Mouse (Mus musculus) layer of hippocampus, postnatal 10 days (tissue): ENCODE measurements around the gene Fyttd1. TPM values are rescaled to one million over a fixed set of nuclear protein-coding genes. Genes with fewer than 3 reads are reported as not detected.
"Not testable (repeated sequence)": the region's sequence is repeated elsewhere in the genome, so short reads cannot be mapped to it uniquely, and the experiment has no call there.

Experiments used
- DNase-seq, 2 experiments: peaks; one replicate each; pipeline ENCODE4 v3.0.0; 2021; ENCODE audit warnings: low spot score in 2 of 2
- total RNA-seq, 2 experiments: library from RNA; stranded (reverse); gene quantifications; 2 replicates each; pipeline ENCODE4 v1.2.3; 2021

Gene Fyttd1
- total RNA-seq, 2 experiments from 2014 or later = 134 to 147 TPM

GRCm38 (mm10) chr16:32939716-32940115 lies 62.4 kb downstream of the Fyttd1 start:
- DNase-seq = not testable (repeated sequence)

- not testable (repeated sequence) for DNase-seq
Observed at GRCm38 (mm10) chr16:32941226-32941625, 63.9 kb downstream of the Fyttd1 start.

GRCm38 (mm10) chr16:32942694-32943093 lies 65.4 kb downstream of the Fyttd1 start:
- no peak for DNase-seq

- DNase-seq = no peak
Observed at GRCm38 (mm10) chr16:32945379-32945778, 68.1 kb downstream of the Fyttd1 start.

GRCm38 (mm10) chr16:32948016-32948415 lies 70.7 kb downstream of the Fyttd1 start:
- DNase-seq = no peak

GRCm38 (mm10) chr16:32948656-32949055 lies 71.4 kb downstream of the Fyttd1 start:
- DNase-seq = no peak

GRCm38 (mm10) chr16:32949281-32949680 lies 72.0 kb downstream of the Fyttd1 start:
- DNase-seq = no peak

- no peak for DNase-seq
Observed at GRCm38 (mm10) chr16:32951074-32951473, 73.8 kb downstream of the Fyttd1 start.

GRCm38 (mm10) chr16:32953806-32954205 lies 76.5 kb downstream of the Fyttd1 start:
- no peak for DNase-seq

GRCm38 (mm10) chr16:32954304-32954703 lies 77.0 kb downstream of the Fyttd1 start:
- no peak for DNase-seq

GRCm38 (mm10) chr16:32956889-32957288 lies 79.6 kb downstream of the Fyttd1 start:
- no peak for DNase-seq

Other genes with a start within 250 kb of the Fyttd1 start
- 100 to 1,000 TPM; 114 to 128 TPM for gene Tnk2, start 233.6 kb upstream of the Fyttd1 start, total RNA-seq
- gene Muc4, start 141.6 kb upstream of the Fyttd1 start, total RNA-seq = not detected
- not detected for gene Muc20, start 80.1 kb upstream of the Fyttd1 start, total RNA-seq
- not detected for gene Smbd1, start 67.0 kb upstream of the Fyttd1 start, total RNA-seq
- 10 to 100 TPM; 55.0 to 61.3 TPM for gene Rubcn, start 266 bp downstream of the Fyttd1 start, total RNA-seq
- 10 to 100 TPM; 34.3 to 37.1 TPM for gene Lrch3, start 36.6 kb downstream of the Fyttd1 start, total RNA-seq
- 1 to 10 TPM; 4.6 to 7.1 TPM for gene Iqcg, start 178.7 kb downstream of the Fyttd1 start, total RNA-seq
- 100 to 1,000 TPM; 278 to 280 TPM for gene Rpl35a, start 179.0 kb downstream of the Fyttd1 start, total RNA-seq
- gene Lmln, start 185.0 kb downstream of the Fyttd1 start, total RNA-seq = 10 to 100 TPM; 16.0 to 18.4 TPM